Mouse (Mus musculus): Measurements from ENCODE around the gene Vmn1r57. TPM values are rescaled to one million over a fixed set of nuclear protein-coding genes. Genes with fewer than 3 reads are reported as not detected.
"Not testable (repeated sequence)": the region's sequence is repeated elsewhere in the genome, so short reads cannot be mapped to it uniquely, and the experiment has no call there.

Vmn1r57 gene
- polyA plus RNA-seq (2012; rRNA removed), result not detected in 2 replicates

DNA sequence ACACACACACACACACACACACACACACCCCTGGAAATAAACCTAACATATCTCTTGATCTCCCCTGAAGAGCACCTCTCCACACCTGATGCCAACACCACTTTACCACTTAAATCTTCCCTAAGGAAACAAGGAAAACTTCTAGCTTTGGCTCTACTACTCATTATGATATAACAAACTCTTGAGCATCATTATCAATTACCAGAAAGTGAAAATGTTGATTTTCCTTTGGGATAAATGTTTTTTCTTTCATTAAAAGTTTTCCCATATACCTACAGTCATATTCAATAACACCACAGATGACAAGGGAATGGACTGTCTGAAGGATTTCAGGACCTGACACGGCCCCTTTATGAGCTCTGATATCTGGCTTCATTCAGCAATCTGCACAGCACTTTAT is at the start of gene Vmn1r57:
Vmn1r57 (plus strand) TSS at position 301 of the 400 bp plus-strand sequence.
- not testable (repeated sequence) for DNase-seq (ENCODE audit: extremely low spot score in 1 of 2, low spot score in 1 of 2)

DNA sequence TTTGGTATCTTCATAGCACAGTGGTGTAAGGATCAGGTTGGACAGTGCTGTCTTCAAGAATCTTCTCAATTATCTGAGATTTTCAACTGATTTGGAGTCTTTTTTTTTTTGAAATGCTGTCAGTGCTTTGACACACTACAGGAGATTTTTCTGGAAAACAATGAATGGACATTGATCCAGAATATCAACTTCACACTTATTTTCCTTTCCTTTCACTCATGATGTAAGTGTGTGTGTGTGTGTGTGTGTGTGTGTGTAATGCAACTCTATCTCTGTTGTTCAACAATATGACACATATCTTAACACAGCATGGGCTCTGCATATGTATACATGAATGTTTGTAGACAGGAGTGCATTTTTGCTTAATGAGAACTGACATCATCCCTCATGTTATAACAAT is 21.6 kb upstream of the Vmn1r57 start, which contains the start of gene Vmn1r56:
Vmn1r56 (minus strand) TSS at position 101 of the 400 bp plus-strand sequence.
- not testable (repeated sequence) for DNase-seq (ENCODE audit: extremely low spot score in 1 of 2, low spot score in 1 of 2)

DNA sequence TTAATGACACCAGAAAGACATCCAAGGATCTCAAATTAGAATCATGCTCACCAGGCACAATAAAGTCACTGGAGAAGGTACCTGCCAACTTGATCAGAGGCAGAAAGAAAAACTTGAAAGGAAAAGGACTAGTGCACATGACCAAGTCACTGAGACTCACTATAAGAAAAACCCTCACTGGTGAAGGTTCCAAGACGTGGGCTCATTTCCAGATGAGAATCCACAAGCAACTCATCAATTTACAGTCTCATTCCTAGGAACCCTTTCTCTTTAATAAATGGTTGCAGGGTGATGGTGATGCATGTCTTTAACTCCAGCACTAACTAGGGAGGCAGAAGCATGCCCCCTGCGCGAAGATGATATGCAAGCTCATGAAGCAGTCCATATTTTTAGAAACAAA is 44.8 kb downstream of the Vmn1r57 start:
- DNase-seq (ENCODE audit: extremely low spot score in 1 of 2, low spot score in 1 of 2), result no peak

Other genes with a start within 250 kb of the Vmn1r57 start
- gene Sbk3, start 247.3 kb upstream of the Vmn1r57 start, polyA plus RNA-seq (2012; rRNA removed), result 2.2 and 2.5 TPM in 2 replicates
- gene Zfp579, start 222.3 kb upstream of the Vmn1r57 start, polyA plus RNA-seq (2012; rRNA removed), result 49.7 and 60.9 TPM in 2 replicates
- gene Zfp524, start 204.1 kb upstream of the Vmn1r57 start, polyA plus RNA-seq (2012; rRNA removed), result 11.7 and 13.5 TPM in 2 replicates
- gene Fiz1, start 203.8 kb upstream of the Vmn1r57 start, polyA plus RNA-seq (2012; rRNA removed), result 22.7 TPM in 2 replicates
- gene Gm44973, start 203.0 kb upstream of the Vmn1r57 start, polyA plus RNA-seq (2012; rRNA removed), result not detected in 2 replicates
- gene Zfp865, start 198.1 kb upstream of the Vmn1r57 start, polyA plus RNA-seq (2012; rRNA removed), result 33.1 and 35.5 TPM in 2 replicates
- gene Ccdc106, start 197.9 kb upstream of the Vmn1r57 start, polyA plus RNA-seq (2012; rRNA removed), result 80.6 and 81.7 TPM in 2 replicates
- not detected in 2 replicates for gene 4632433K11Rik, start 184.4 kb upstream of the Vmn1r57 start, polyA plus RNA-seq (2012; rRNA removed)
- 8.4 and 8.8 TPM in 2 replicates for gene Zfp784, start 180.0 kb upstream of the Vmn1r57 start, polyA plus RNA-seq (2012; rRNA removed)
- gene Zfp580, start 167.0 kb upstream of the Vmn1r57 start, polyA plus RNA-seq (2012; rRNA removed), result 49.7 and 56.0 TPM in 2 replicates
- gene U2af2, start 156.3 kb upstream of the Vmn1r57 start, polyA plus RNA-seq (2012; rRNA removed), result 225 and 229 TPM in 2 replicates
- gene Epn1, start 138.3 kb upstream of the Vmn1r57 start, polyA plus RNA-seq (2012; rRNA removed), result 387 and 425 TPM in 2 replicates
- not detected in 2 replicates for gene Rfpl4, start 101.5 kb upstream of the Vmn1r57 start, polyA plus RNA-seq (2012; rRNA removed)
- gene Rasl2-9, start 92.5 kb upstream of the Vmn1r57 start, polyA plus RNA-seq (2012; rRNA removed), result 0.40 and 0.61 TPM in 2 replicates
- gene Vmn1r55, start 68.8 kb upstream of the Vmn1r57 start, polyA plus RNA-seq (2012; rRNA removed), result not detected in 2 replicates
- not detected in 2 replicates for gene Vmn1r56, start 21.7 kb upstream of the Vmn1r57 start, polyA plus RNA-seq (2012; rRNA removed)
- not detected in 2 replicates for gene Gm5065, start 132.0 kb downstream of the Vmn1r57 start, polyA plus RNA-seq (2012; rRNA removed)
- not detected in 2 replicates for gene Nlrp2, start 132.5 kb downstream of the Vmn1r57 start, polyA plus RNA-seq (2012; rRNA removed)
- gene Vmn1r58, start 194.9 kb downstream of the Vmn1r57 start, polyA plus RNA-seq (2012; rRNA removed), result not detected in 2 replicates
- gene Vmn1r59, start 238.3 kb downstream of the Vmn1r57 start, polyA plus RNA-seq (2012; rRNA removed), result not detected in 2 replicates